Mouse (Mus musculus): ENCODE data around the gene Gm17660. TPM values are rescaled to one million over a fixed set of nuclear protein-coding genes. Genes with fewer than 3 reads are reported as not detected.

Gene Gm17660
- polyA plus RNA-seq, 1 experiment from 2014 or later = not detected

DNA sequence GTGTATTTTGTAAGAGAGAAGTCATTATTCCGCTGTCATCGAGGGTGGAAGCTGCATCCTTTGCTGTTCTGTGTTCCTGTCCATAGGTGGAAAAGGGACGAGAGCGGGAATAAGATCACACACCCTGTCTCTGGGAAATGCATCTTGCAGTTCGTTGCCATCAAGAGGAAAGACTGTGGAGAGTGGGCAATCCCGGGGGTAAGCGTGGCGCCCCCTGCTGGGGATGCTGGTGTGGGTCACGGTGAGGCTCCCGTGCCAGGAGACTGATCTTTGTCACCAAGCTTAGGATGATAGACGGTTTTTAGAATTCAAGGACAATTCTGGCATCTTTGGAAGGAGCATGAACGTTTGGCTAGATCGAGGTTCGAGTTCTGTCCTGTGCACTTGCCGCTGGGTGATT, 19.4 kb downstream of the Gm17660 start:
- ATAC-seq (replicated peaks; ENCODE audit: low FRiP score, low read depth) (no peak), DNase-seq (ENCODE audit: low spot score) (peak; percentile 45)
- H3K4me3 ChIP-seq (replicated peaks; ENCODE audit: low read depth, low read length) = no peak overlapping the region
- H3K36me3 ChIP-seq (ENCODE audit: insufficient read depth, low read length) = peaks cover 18% of the 10 kb centered on the region
- no peak overlapping the region for H3K4me2 ChIP-seq (ENCODE audit: low read length)
- H3K27ac ChIP-seq = no peak overlapping the region
- 68% methylated on average over 15 of the region's 15 CpGs for WGBS
- H3K9me3 ChIP-seq (replicated peaks; ENCODE audit: low read length) = no peaks in the 10 kb centered on the region
- no peak overlapping the region for H3K9ac ChIP-seq (ENCODE audit: low read depth, low read length)
- no peaks in the 10 kb centered on the region for H3K27me3 ChIP-seq (ENCODE audit: insufficient read depth, low read length)
- TF ChIP-seq CTCF (IDR thresholded peaks at IDR 0.05; ENCODE audit: low read depth) = peak; percentile 73
- H3K4me1 ChIP-seq (replicated peaks; ENCODE audit: insufficient read depth, low read length) = no peaks in the 10 kb centered on the region

DNA sequence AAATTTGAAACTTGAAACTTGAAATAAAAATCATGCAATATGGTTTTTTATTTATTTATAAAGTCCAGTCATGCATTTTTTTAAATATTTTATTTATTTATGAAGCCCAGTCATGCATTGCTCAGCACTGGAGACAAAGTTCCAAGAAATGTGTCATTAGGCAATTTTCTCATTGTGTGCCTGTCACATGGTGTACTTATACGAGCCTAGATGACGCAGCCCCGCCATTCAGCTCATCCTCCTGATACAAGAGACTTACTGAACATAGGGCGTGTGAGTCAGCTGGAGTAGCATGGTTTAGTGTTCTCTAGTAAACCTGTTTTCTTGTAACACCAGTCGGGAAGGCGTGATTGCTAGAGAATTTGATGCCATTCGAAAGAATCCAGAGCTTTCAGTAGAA, 21.1 kb downstream of the Gm17660 start:
- Histone ChIP-seq H3K9me3 (replicated peaks; ENCODE audit: low read length) (no peaks in the 10 kb centered on the region), H3K27ac (no peak overlapping the region), H3K4me1 (replicated peaks; ENCODE audit: insufficient read depth, low read length) (no peaks in the 10 kb centered on the region), H3K4me3 (replicated peaks; ENCODE audit: low read depth, low read length) (no peak overlapping the region), H3K36me3 (ENCODE audit: insufficient read depth, low read length) (peaks cover 11% of the 10 kb centered on the region; the same call in 1 of the 2 replicates), H3K4me2 (ENCODE audit: low read length) (no peak overlapping the region), H3K9ac (ENCODE audit: low read depth, low read length) (no peak overlapping the region), H3K27me3 (ENCODE audit: insufficient read depth, low read length) (no peaks in the 10 kb centered on the region)
- DNase-seq (ENCODE audit: low spot score) (no peak), ATAC-seq (replicated peaks; ENCODE audit: low FRiP score, low read depth) (no peak)
- 85% methylated on average over 7 of the region's 7 CpGs for WGBS
- TF ChIP-seq CTCF (IDR thresholded peaks at IDR 0.05; ENCODE audit: low read depth) = no peak

- no peak overlapping the region for H3K4me2 ChIP-seq (ENCODE audit: low read length)
- DNase-seq (ENCODE audit: low spot score) (no peak), ATAC-seq (replicated peaks; ENCODE audit: low FRiP score, low read depth) (no peak)
- H3K4me3 ChIP-seq (replicated peaks; ENCODE audit: low read depth, low read length) = no peak overlapping the region
- no peak for TF ChIP-seq CTCF (IDR thresholded peaks at IDR 0.05; ENCODE audit: low read depth)
- no peaks in the 10 kb centered on the region for H3K4me1 ChIP-seq (replicated peaks; ENCODE audit: insufficient read depth, low read length)
- no peak overlapping the region for H3K9ac ChIP-seq (ENCODE audit: low read depth, low read length)
- no peaks in the 10 kb centered on the region for H3K27me3 ChIP-seq (ENCODE audit: insufficient read depth, low read length)
- 84% methylated on average over 4 of the region's 4 CpGs for WGBS
- peaks cover 16% of the 10 kb centered on the region; the same call in 1 of the 2 replicates for H3K36me3 ChIP-seq (ENCODE audit: insufficient read depth, low read length)
- no peak overlapping the region for H3K27ac ChIP-seq
- H3K9me3 ChIP-seq (replicated peaks; ENCODE audit: low read length) = no peaks in the 10 kb centered on the region
Observed at GRCm38 (mm10) chr5:104055816-104056215, 21.6 kb downstream of the Gm17660 start.

DNA sequence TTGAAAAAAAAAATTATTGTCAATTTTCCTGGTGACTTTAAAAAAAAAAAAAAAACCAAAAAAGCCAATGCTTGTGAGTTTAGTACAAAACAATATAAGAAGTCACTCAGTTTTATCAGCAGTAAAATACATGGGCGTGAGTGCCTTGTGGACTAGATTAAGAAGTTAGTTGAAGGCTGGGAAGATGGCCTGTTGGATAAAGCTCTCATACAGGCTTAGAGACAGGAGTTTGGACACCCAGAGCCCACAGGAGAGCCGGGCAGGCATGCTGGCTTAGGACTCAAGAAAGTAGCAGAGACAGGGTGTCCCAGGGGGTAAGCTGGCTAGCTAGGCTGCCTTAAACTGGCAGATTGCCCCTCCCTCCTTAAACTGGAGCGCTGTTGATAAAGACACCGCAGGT, 22.5 kb downstream of the Gm17660 start:
- H3K4me1 ChIP-seq (replicated peaks; ENCODE audit: insufficient read depth, low read length) = no peaks in the 10 kb centered on the region
- no peak overlapping the region for H3K9ac ChIP-seq (ENCODE audit: low read depth, low read length)
- H3K36me3 ChIP-seq (ENCODE audit: insufficient read depth, low read length) = 0 out of 2 replicates have a peak, but pooled peaks cover 15% of the 10 kb centered on the region
- 96% methylated on average over 4 of the region's 4 CpGs for WGBS
- no peaks in the 10 kb centered on the region for H3K9me3 ChIP-seq (replicated peaks; ENCODE audit: low read length)
- H3K27me3 ChIP-seq (ENCODE audit: insufficient read depth, low read length) = no peaks in the 10 kb centered on the region
- ATAC-seq (replicated peaks; ENCODE audit: low FRiP score, low read depth) (no peak), DNase-seq (ENCODE audit: low spot score) (no peak)
- no peak overlapping the region for H3K4me3 ChIP-seq (replicated peaks; ENCODE audit: low read depth, low read length)
- H3K27ac ChIP-seq = no peak overlapping the region
- TF ChIP-seq CTCF (IDR thresholded peaks at IDR 0.05; ENCODE audit: low read depth) = no peak
- no peak overlapping the region for H3K4me2 ChIP-seq (ENCODE audit: low read length)

DNA sequence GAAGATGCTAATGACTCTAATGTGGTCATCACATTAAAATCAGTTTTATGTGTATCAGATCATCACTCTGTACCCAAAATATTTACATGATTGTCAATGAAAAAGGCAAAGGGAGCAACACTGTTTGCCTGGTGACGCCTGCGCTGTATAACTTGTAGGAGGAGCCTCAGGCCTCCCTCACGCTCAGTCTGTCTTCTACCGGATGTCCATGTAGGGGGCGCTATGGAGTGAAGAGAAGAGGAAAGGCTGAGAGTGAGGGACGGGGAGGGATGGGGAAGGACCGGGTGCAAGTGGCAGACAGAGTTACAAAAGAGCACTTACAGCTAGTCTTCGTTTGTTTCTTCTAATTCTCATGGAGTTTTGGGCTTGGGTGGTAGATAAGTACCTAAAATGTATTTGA, 24.5 kb downstream of the Gm17660 start:
- H3K4me1 ChIP-seq (replicated peaks; ENCODE audit: insufficient read depth, low read length) = peaks cover 4% of the 10 kb centered on the region; the same call in 1 of the 2 replicates
- no peaks in the 10 kb centered on the region for H3K27me3 ChIP-seq (ENCODE audit: insufficient read depth, low read length)
- H3K4me3 ChIP-seq (replicated peaks; ENCODE audit: low read depth, low read length) = no peak overlapping the region
- DNase-seq (ENCODE audit: low spot score) = peak; percentile 36
- 68% methylated on average over 8 of the region's 8 CpGs for WGBS
- ATAC-seq (replicated peaks; ENCODE audit: low FRiP score, low read depth) = no peak
- TF ChIP-seq CTCF (IDR thresholded peaks at IDR 0.05; ENCODE audit: low read depth) = peak; percentile 50; the same call in 1 of the 2 replicates
- H3K9me3 ChIP-seq (replicated peaks; ENCODE audit: low read length) = no peaks in the 10 kb centered on the region
- 0 out of 2 replicates have a peak, but pooled peaks cover 15% of the 10 kb centered on the region for H3K36me3 ChIP-seq (ENCODE audit: insufficient read depth, low read length)
- no peak overlapping the region for H3K4me2 ChIP-seq (ENCODE audit: low read length)
- H3K9ac ChIP-seq (ENCODE audit: low read depth, low read length) = no peak overlapping the region
- H3K27ac ChIP-seq = no peak overlapping the region

DNA sequence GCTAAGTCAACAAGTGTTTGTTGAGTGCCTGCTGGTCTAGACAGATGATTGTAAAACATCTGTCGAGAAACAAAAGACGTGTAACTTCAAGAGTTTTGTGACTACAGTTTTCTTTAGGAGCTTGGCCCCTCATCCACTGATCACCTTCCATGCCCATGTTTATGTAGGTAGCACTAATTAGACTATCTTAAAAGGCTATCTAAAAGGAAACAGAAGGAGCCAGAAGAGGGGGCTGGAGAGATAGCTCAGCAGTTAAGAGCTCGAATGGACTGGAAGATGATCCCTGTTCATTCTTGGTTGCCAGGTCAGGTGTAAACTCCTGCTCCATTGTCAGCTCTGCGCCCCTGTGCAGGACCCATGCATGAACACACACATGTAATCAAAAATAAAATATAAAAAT, 29.3 kb downstream of the Gm17660 start:
- H3K4me3 ChIP-seq (replicated peaks; ENCODE audit: low read depth, low read length) = peak overlapping the region; percentile 86; the same call in 1 of the 2 replicates
- 0 out of 2 replicates have a peak, but pooled peaks cover 13% of the 10 kb centered on the region for H3K36me3 ChIP-seq (ENCODE audit: insufficient read depth, low read length)
- no peak overlapping the region for H3K27ac ChIP-seq
- peaks cover 4% of the 10 kb centered on the region; the same call in 1 of the 2 replicates for H3K4me1 ChIP-seq (replicated peaks; ENCODE audit: insufficient read depth, low read length)
- no peak overlapping the region for H3K9ac ChIP-seq (ENCODE audit: low read depth, low read length)
- TF ChIP-seq CTCF (IDR thresholded peaks at IDR 0.05; ENCODE audit: low read depth) = peak; percentile 55
- H3K4me2 ChIP-seq (ENCODE audit: low read length) = peak overlapping the region; percentile 75
- no peak for ATAC-seq (replicated peaks; ENCODE audit: low FRiP score, low read depth)
- H3K9me3 ChIP-seq (replicated peaks; ENCODE audit: low read length) = no peaks in the 10 kb centered on the region
- WGBS = 13% methylated on average over 4 of the region's 4 CpGs
- peak; percentile 68 for DNase-seq (ENCODE audit: low spot score)
- no peaks in the 10 kb centered on the region for H3K27me3 ChIP-seq (ENCODE audit: insufficient read depth, low read length)
